Mouse (Mus musculus): ENCODE data around the gene Asic2. TPM values are rescaled to one million over a fixed set of nuclear protein-coding genes. Genes with fewer than 3 reads are reported as not detected.
A peak's percentile ranks its signal among the peaks of the same experiment; 100 is the strongest.

The Asic2 gene
- polyA plus RNA-seq, 2 experiments = 0.01 to 0.04 TPM

GRCm38 (mm10) chr11:80973273-80973672, 995.0 kb downstream of the Asic2 start:
- H3K4me1 ChIP-seq (replicated peaks; ENCODE audit: control insufficient read depth in 2 of 2, insufficient read depth in 2 of 2, low read length in 1 of 2) = 0 out of 4 replicates have a peak, but pooled peaks cover 0 to 4% of the 10 kb centered on the region in 2 experiments
- no peaks in the 10 kb centered on the region for H3K9me3 ChIP-seq (ENCODE audit: control insufficient read depth, low read length)
- H3K27me3 ChIP-seq (ENCODE audit: control insufficient read depth, insufficient read depth, low read length) = no peaks in the 10 kb centered on the region
- H3K27ac ChIP-seq = no peak overlapping the region
- TF ChIP-seq CTCF (IDR thresholded peaks at IDR 0.05; ENCODE audit: low read depth) = no peak
- TF ChIP-seq EP300 (IDR thresholded peaks at IDR 0.05; ENCODE audit: low read depth) = no peak
- no peak for DNase-seq (ENCODE audit: low read depth in 3 of 3, low spot score in 3 of 3)
- no peaks in the 10 kb centered on the region for H3K36me3 ChIP-seq (replicated peaks; ENCODE audit: control insufficient read depth, insufficient read depth, low read depth)
- H3K4me3 ChIP-seq (ENCODE audit: insufficient read depth in 1 of 2, low read depth in 2 of 2, low read length in 2 of 2) = no peak overlapping the region
- no peak overlapping the region for H3K4me2 ChIP-seq (ENCODE audit: low read depth)
- no peak for ATAC-seq (ENCODE audit: insufficient read depth)
- H3K9ac ChIP-seq (replicated peaks) = no peak overlapping the region
- WGBS (ENCODE audit: insufficient replicate concordance) = 75% methylated on average over 8 of the region's 8 CpGs

GRCm38 (mm10) chr11:80967544-80967943, 1000.7 kb downstream of the Asic2 start:
- Histone ChIP-seq H3K4me3 (ENCODE audit: insufficient read depth in 1 of 2, low read depth in 2 of 2, low read length in 2 of 2) (no peak overlapping the region), H3K27me3 (ENCODE audit: control insufficient read depth, insufficient read depth, low read length) (no peaks in the 10 kb centered on the region), H3K4me1 (replicated peaks; ENCODE audit: control insufficient read depth in 2 of 2, insufficient read depth in 2 of 2, low read length in 1 of 2) (no peaks in the 10 kb centered on the region), H3K36me3 (replicated peaks; ENCODE audit: control insufficient read depth, insufficient read depth, low read depth) (no peaks in the 10 kb centered on the region), H3K9ac (replicated peaks) (no peak overlapping the region), H3K9me3 (ENCODE audit: control insufficient read depth, low read length) (no peaks in the 10 kb centered on the region), H3K4me2 (ENCODE audit: low read depth) (no peak overlapping the region), H3K27ac (no peak overlapping the region)
- 40% methylated on average over 5 of the region's 5 CpGs for WGBS (ENCODE audit: insufficient replicate concordance)
- no peak for ATAC-seq (ENCODE audit: insufficient read depth)
- DNase-seq (ENCODE audit: low read depth in 3 of 3, low spot score in 3 of 3) = peak in 1 of 3 experiments; percentile 4
- TF ChIP-seq EP300 (IDR thresholded peaks at IDR 0.05; ENCODE audit: low read depth) (no peak), CTCF (IDR thresholded peaks at IDR 0.05; ENCODE audit: low read depth) (no peak)

GRCm38 (mm10) chr11:80966040-80966439, 1002.2 kb downstream of the Asic2 start:
- WGBS (ENCODE audit: insufficient replicate concordance) = 50% methylated on average over 3 of the region's 3 CpGs
- no peak overlapping the region for H3K4me2 ChIP-seq (ENCODE audit: low read depth)
- H3K27me3 ChIP-seq (ENCODE audit: control insufficient read depth, insufficient read depth, low read length) = no peaks in the 10 kb centered on the region
- no peak overlapping the region for H3K4me3 ChIP-seq (ENCODE audit: insufficient read depth in 1 of 2, low read depth in 2 of 2, low read length in 2 of 2)
- no peaks in the 10 kb centered on the region for H3K9me3 ChIP-seq (ENCODE audit: control insufficient read depth, low read length)
- DNase-seq (ENCODE audit: low read depth in 3 of 3, low spot score in 3 of 3) = no peak
- no peak overlapping the region for H3K9ac ChIP-seq (replicated peaks)
- no peaks in the 10 kb centered on the region for H3K4me1 ChIP-seq (replicated peaks; ENCODE audit: control insufficient read depth in 2 of 2, insufficient read depth in 2 of 2, low read length in 1 of 2)
- ATAC-seq (ENCODE audit: insufficient read depth) = no peak
- TF ChIP-seq CTCF (IDR thresholded peaks at IDR 0.05; ENCODE audit: low read depth) (no peak), EP300 (IDR thresholded peaks at IDR 0.05; ENCODE audit: low read depth) (no peak)
- H3K36me3 ChIP-seq (replicated peaks; ENCODE audit: control insufficient read depth, insufficient read depth, low read depth) = no peaks in the 10 kb centered on the region
- no peak overlapping the region for H3K27ac ChIP-seq

DNA sequence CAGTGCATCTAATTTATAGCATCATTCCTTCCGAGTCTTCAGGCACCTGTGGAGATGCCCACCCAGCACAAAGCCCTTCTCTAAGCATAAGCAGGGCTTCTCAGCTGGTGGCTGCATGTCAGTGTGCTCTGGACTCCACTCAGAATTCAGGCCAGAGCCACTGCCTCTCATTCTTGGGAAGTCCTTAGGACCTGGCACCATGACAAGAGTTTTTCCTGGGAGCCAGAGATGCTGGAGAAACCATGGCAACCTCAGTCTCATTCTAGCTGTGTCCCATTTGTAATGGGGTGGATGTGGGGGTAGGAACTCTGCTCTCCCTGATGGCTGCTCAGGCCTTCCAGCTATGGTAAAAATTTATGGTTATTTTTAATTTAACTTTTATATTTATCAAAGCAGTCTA, 1006.9 kb downstream of the Asic2 start:
- DNase-seq (ENCODE audit: low read depth in 3 of 3, low spot score in 3 of 3) (no peak), ATAC-seq (ENCODE audit: insufficient read depth) (no peak)
- H3K4me1 ChIP-seq (replicated peaks; ENCODE audit: control insufficient read depth in 2 of 2, insufficient read depth in 2 of 2, low read length in 1 of 2) = no peaks in the 10 kb centered on the region
- TF ChIP-seq CTCF (IDR thresholded peaks at IDR 0.05; ENCODE audit: low read depth) (no peak), EP300 (IDR thresholded peaks at IDR 0.05; ENCODE audit: low read depth) (no peak)
- H3K36me3 ChIP-seq (replicated peaks; ENCODE audit: control insufficient read depth, insufficient read depth, low read depth) = no peaks in the 10 kb centered on the region
- WGBS (ENCODE audit: insufficient replicate concordance) = 39% methylated on average over 1 of the region's 1 CpGs
- H3K4me2 ChIP-seq (ENCODE audit: low read depth) = no peak overlapping the region
- no peak overlapping the region for H3K9ac ChIP-seq (replicated peaks)
- H3K27me3 ChIP-seq (ENCODE audit: control insufficient read depth, insufficient read depth, low read length) = no peaks in the 10 kb centered on the region
- no peaks in the 10 kb centered on the region for H3K9me3 ChIP-seq (ENCODE audit: control insufficient read depth, low read length)
- no peak overlapping the region for H3K27ac ChIP-seq
- no peak overlapping the region for H3K4me3 ChIP-seq (ENCODE audit: insufficient read depth in 1 of 2, low read depth in 2 of 2, low read length in 2 of 2)

GRCm38 (mm10) chr11:80958086-80958671, 1010.1 kb downstream of the Asic2 start:
- no peak overlapping the region for H3K9ac ChIP-seq (replicated peaks)
- WGBS (ENCODE audit: insufficient replicate concordance) = 8% methylated on average over 16 of the region's 16 CpGs
- DNase-seq (ENCODE audit: low read depth in 3 of 3, low spot score in 3 of 3) (no peak), ATAC-seq (ENCODE audit: insufficient read depth) (no peak)
- no peak for TF ChIP-seq EP300 (IDR thresholded peaks at IDR 0.05; ENCODE audit: low read depth)
- TF ChIP-seq CTCF (IDR thresholded peaks at IDR 0.05; ENCODE audit: low read depth) = no peak
- H3K4me1 ChIP-seq (replicated peaks; ENCODE audit: control insufficient read depth in 2 of 2, insufficient read depth in 2 of 2, low read length in 1 of 2) = no peaks in the 10 kb centered on the region
- no peak overlapping the region for H3K4me2 ChIP-seq (ENCODE audit: low read depth)
- H3K27ac ChIP-seq = no peak overlapping the region
- H3K36me3 ChIP-seq (replicated peaks; ENCODE audit: control insufficient read depth, insufficient read depth, low read depth) = no peaks in the 10 kb centered on the region
- no peak overlapping the region for H3K4me3 ChIP-seq (ENCODE audit: insufficient read depth in 1 of 2, low read depth in 2 of 2, low read length in 2 of 2)
- no peaks in the 10 kb centered on the region for H3K27me3 ChIP-seq (ENCODE audit: control insufficient read depth, insufficient read depth, low read length)
- H3K9me3 ChIP-seq (ENCODE audit: control insufficient read depth, low read length) = no peaks in the 10 kb centered on the region
